In the genomic region with DNA sequence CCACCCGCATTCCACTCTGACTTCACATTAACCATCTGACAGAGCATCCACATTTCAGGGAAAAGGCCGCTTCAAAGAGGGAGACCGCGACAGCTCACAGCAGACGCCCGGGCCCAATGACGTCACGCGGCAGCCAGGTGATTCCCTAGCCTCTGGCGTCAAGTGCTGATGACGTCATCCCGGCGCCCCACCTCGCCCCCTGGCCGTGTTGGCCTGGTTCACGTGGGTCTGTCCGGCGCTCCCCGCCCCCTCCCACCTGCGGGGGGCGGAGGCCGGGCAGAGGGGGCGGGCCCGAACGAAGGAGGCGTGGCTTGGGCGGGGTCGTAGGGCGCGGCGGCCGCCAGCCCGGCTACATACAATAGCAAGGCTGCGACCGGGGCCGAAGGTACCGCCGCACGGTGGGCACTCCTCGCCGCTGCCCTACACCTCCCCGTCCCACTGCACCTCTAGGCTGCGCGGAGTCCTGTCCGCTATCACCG, we compare ENCODE assay signal across 8 mouse cellular contexts. TPM values are rescaled to one million over a fixed set of nuclear protein-coding genes. Genes with fewer than 3 reads are reported as not detected.
A peak's percentile ranks its signal among the peaks of the same experiment; 100 is the strongest.
DNase-seq lines count a peak whose midpoint lies in the region; ATAC-seq and TF ChIP-seq lines count a peak whose summit lies in the region.

A gene (plus strand): TSS at position 352 of the 479 bp plus-strand sequence.

- ATAC-seq in forebrain, embryonic 12.5 days (ENCODE audit: low FRiP score), result peak; percentile 94
- peak; percentile 79 for ATAC-seq in liver, embryonic 16.5 days (ENCODE audit: low read depth)
- ATAC-seq in neural tube, embryonic 13.5 days (ENCODE audit: low read depth), result peak; percentile 96

- peak; percentile 64 for DNase-seq in c-Kit-positive CD71-positive TER-119-negative erythroid progenitor cells, embryonic 14.5 days (ENCODE audit: low read depth)
- peak; percentile 41 to 44 for DNase-seq in heart, postnatal 10 days
- DNase-seq in large intestine, adult 2 months (ENCODE audit: low read depth, low spot score), result no peak

- intact Hi-C loops in heart, postnatal 10 days (cut with DNase I), result no loop called here

- peak within 1 kb of the TSS; percentile 92 for H3K9ac ChIP-seq in forebrain, embryonic 12.5 days
- peak within 1 kb of the TSS; percentile 40 for H3K9ac ChIP-seq in liver, embryonic 16.5 days (ENCODE audit: low read depth, low read length)
- H3K9ac ChIP-seq in neural tube, embryonic 13.5 days, result peak within 1 kb of the TSS; percentile 93

- H3K9me3 ChIP-seq in E14TG2a.4 (ENCODE audit: low read length), result no peaks in the 10 kb centered on the region
- no peaks in the 10 kb centered on the region for H3K9me3 ChIP-seq in forebrain, embryonic 12.5 days
- no peaks in the 10 kb centered on the region for H3K9me3 ChIP-seq in liver, embryonic 16.5 days (replicated peaks; ENCODE audit: control insufficient read depth, low read length)
- no peaks in the 10 kb centered on the region for H3K9me3 ChIP-seq in neural tube, embryonic 13.5 days

- H3K4me3 ChIP-seq in E14TG2a.4 (replicated peaks; ENCODE audit: low read length), result peak within 1 kb of the TSS; percentile 95
- H3K4me3 ChIP-seq in forebrain, embryonic 12.5 days (replicated peaks), result peak within 1 kb of the TSS; percentile 89
- peak within 1 kb of the TSS; percentile 64 for H3K4me3 ChIP-seq in liver, embryonic 16.5 days (ENCODE audit: low read depth, low read length)
- peak within 1 kb of the TSS; percentile 91 for H3K4me3 ChIP-seq in neural tube, embryonic 13.5 days
- H3K4me3 ChIP-seq in testis, adult 2 months (ENCODE audit: control insufficient read depth, low read depth, low read length), result peak within 1 kb of the TSS; percentile 92

- H3K27ac ChIP-seq in forebrain, embryonic 12.5 days, result peak within 1 kb of the TSS; percentile 77
- H3K27ac ChIP-seq in liver, embryonic 16.5 days (ENCODE audit: low read length), result no peak within 1 kb of the TSS
- H3K27ac ChIP-seq in neural tube, embryonic 13.5 days (replicated peaks), result peak within 1 kb of the TSS; percentile 84
- H3K27ac ChIP-seq in testis, adult 2 months (ENCODE audit: control insufficient read depth, insufficient read depth, low read depth, low read length), result peak within 1 kb of the TSS; percentile 59; the same call in 1 of the 2 replicates

- peak; percentile 61 for TF ChIP-seq POLR2A in testis, adult 2 months (IDR thresholded peaks at IDR 0.05; ENCODE audit: control insufficient read depth, low read depth, low read length)

- no peaks in the 10 kb centered on the region for H3K36me3 ChIP-seq in E14TG2a.4 (ENCODE audit: insufficient read depth, low read length)
- H3K36me3 ChIP-seq in forebrain, embryonic 12.5 days (replicated peaks), result no peaks in the 10 kb centered on the region
- H3K36me3 ChIP-seq in liver, embryonic 16.5 days (ENCODE audit: control insufficient read depth, insufficient read depth), result no peaks in the 10 kb centered on the region
- H3K36me3 ChIP-seq in neural tube, embryonic 13.5 days, result no peaks in the 10 kb centered on the region
- H3K36me3 ChIP-seq in testis, adult 2 months (ENCODE audit: control insufficient read depth, insufficient read depth, low read length), result no peaks in the 10 kb centered on the region

- no peaks in the 10 kb centered on the region for H3K27me3 ChIP-seq in E14TG2a.4 (ENCODE audit: insufficient read depth, low read length)
- H3K27me3 ChIP-seq in forebrain, embryonic 12.5 days, result peaks cover 10% of the 10 kb centered on the region
- H3K27me3 ChIP-seq in liver, embryonic 16.5 days (ENCODE audit: control insufficient read depth, insufficient read depth, low read depth, low read length), result peaks cover 46% of the 10 kb centered on the region
- H3K27me3 ChIP-seq in neural tube, embryonic 13.5 days, result no peaks in the 10 kb centered on the region
- no peaks in the 10 kb centered on the region for H3K27me3 ChIP-seq in testis, adult 2 months (ENCODE audit: control insufficient read depth, insufficient read depth, low read length)

- under 1% methylated on average over 27 of the region's 46 CpGs for WGBS in forebrain, embryonic 12.5 days
- WGBS in large intestine, adult 2 months, result 1% methylated on average over 46 of the region's 46 CpGs
- 2% methylated on average over 39 of the region's 46 CpGs for WGBS in liver, embryonic 16.5 days (ENCODE audit: insufficient replicate concordance)
- 1% methylated on average over 43 of the region's 46 CpGs for WGBS in neural tube, embryonic 13.5 days

- TF ChIP-seq CTCF in E14TG2a.4 (conservative IDR thresholded peaks at IDR 0.05; ENCODE audit: low read length), result no peak
- TF ChIP-seq CTCF in testis, adult 2 months (IDR thresholded peaks at IDR 0.05; ENCODE audit: control insufficient read depth, insufficient read depth, insufficient replicate concordance, low read depth, low read length), result no peak

- peaks cover 61% of the 10 kb centered on the region for H3K4me1 ChIP-seq in E14TG2a.4 (replicated peaks; ENCODE audit: low read depth, low read length)
- peaks cover 17% of the 10 kb centered on the region for H3K4me1 ChIP-seq in forebrain, embryonic 12.5 days
- peaks cover 12% of the 10 kb centered on the region for H3K4me1 ChIP-seq in liver, embryonic 16.5 days (ENCODE audit: control insufficient read depth, low read depth, low read length)
- H3K4me1 ChIP-seq in neural tube, embryonic 13.5 days (replicated peaks), result peaks cover 27% of the 10 kb centered on the region
- H3K4me1 ChIP-seq in testis, adult 2 months (ENCODE audit: control insufficient read depth, insufficient read depth, low read length), result peaks cover 2% of the 10 kb centered on the region; the same call in 1 of the 2 replicates

- peak within 1 kb of the TSS; percentile 89 for H3K4me2 ChIP-seq in forebrain, embryonic 12.5 days
- peak within 1 kb of the TSS; percentile 92 for H3K4me2 ChIP-seq in liver, embryonic 16.5 days (ENCODE audit: low read depth, low read length)
- H3K4me2 ChIP-seq in neural tube, embryonic 13.5 days, result peak within 1 kb of the TSS; percentile 90

RNA-seq across cellular contexts. Expression of the gene that starts here (rescaled TPM):
- polyA plus RNA-seq in forebrain, embryonic 12.5 days (2016; fragmentation: Nextera tagmentation; extraction: Ambion mirVana), result 91.2 and 96.3 TPM in 2 replicates
- total RNA-seq in heart, postnatal 10 days (2021), result 1 to 10 TPM in 1 of 2 experiments, under 1 TPM in 1; 0.72 to 1.8 TPM
- 34.3 and 39.8 TPM in 2 replicates for polyA plus RNA-seq in large intestine, adult 2 months (2012; rRNA removed)
- 9.3 and 10.1 TPM in 2 replicates for polyA plus RNA-seq in liver, embryonic 16.5 days (2015; fragmentation: Nextera tagmentation; extraction: Ambion mirVana)
- polyA plus RNA-seq in neural tube, embryonic 13.5 days (2015; fragmentation: Nextera tagmentation; extraction: Ambion mirVana), result 113 and 121 TPM in 2 replicates
- polyA plus RNA-seq in testis, adult 2 months (2012; rRNA removed), result 3.1 and 4.7 TPM in 2 replicates

Comparison
In these comparisons a context has a peak if more than half of its experiments do, and no peak if none do; other contexts are left out.
1. H3K9ac ChIP-seq: peak in every context shown above with its lines; median percentile 93 in neural tube, embryonic 13.5 days; 92 in forebrain, embryonic 12.5 days; 40 in liver, embryonic 16.5 days.